9 mouse cellular contexts compared by ENCODE assay signal in genomic region chr17:24559146-24559545, GRCm38 (mm10). TPM values are rescaled to one million over a fixed set of nuclear protein-coding genes. Genes with fewer than 3 reads are reported as not detected.
A peak's percentile ranks its signal among the peaks of the same experiment; 100 is the strongest.
DNase-seq lines count a peak whose midpoint lies in the region; ATAC-seq and TF ChIP-seq lines count a peak whose summit lies in the region.
"Had no signal": no experiment of that assay in that cellular context is flagged by ENCODE, and none has a peak within 500 bp of the region (broad histone marks: within the 10 kb centered on the region; RNA-seq: fewer than 3 reads in every experiment).

No protein-coding gene starts in this region.

- TF ChIP-seq CTCF in spleen, adult 2 months (IDR thresholded peaks at IDR 0.05; ENCODE audit: extremely low read depth, insufficient read depth, insufficient read length, insufficient replicate concordance): no peak

- peaks cover 4% of the 10 kb centered on the region; the same call in 1 of the 2 replicates for H3K4me1 ChIP-seq in spleen, adult 2 months (ENCODE audit: control insufficient read depth, insufficient read depth, insufficient read length)
- H3K4me1 ChIP-seq in heart, embryonic 13.5 days: peaks cover 49% of the 10 kb centered on the region
- peaks cover 14% of the 10 kb centered on the region for H3K4me1 ChIP-seq in midbrain, embryonic 16.5 days (ENCODE audit: control insufficient read depth, insufficient read depth, low read length)

- no peak overlapping the region for H3K4me3 ChIP-seq in spleen, adult 2 months (ENCODE audit: extremely low read depth, insufficient read depth, insufficient read length)
- no peak overlapping the region for H3K4me3 ChIP-seq in heart, embryonic 13.5 days
- no peak overlapping the region for H3K4me3 ChIP-seq in midbrain, embryonic 16.5 days (ENCODE audit: low read depth, low read length)

- 83% methylated on average over 3 of the region's 3 CpGs for WGBS in spleen, adult 2 months
- 57% methylated on average over 3 of the region's 3 CpGs for WGBS in heart, embryonic 13.5 days
- 38% methylated on average over 3 of the region's 3 CpGs for WGBS in midbrain, embryonic 16.5 days

- TF ChIP-seq POLR2A in spleen, adult 2 months (IDR thresholded peaks at IDR 0.05; ENCODE audit: low read depth, low read length): no peak

- 0 out of 2 replicates have a peak overlapping the region, but pooled peaks have one; percentile 25 for H3K9ac ChIP-seq in heart, embryonic 13.5 days
- H3K9ac ChIP-seq in midbrain, embryonic 16.5 days (ENCODE audit: low read depth, low read length): no peak overlapping the region
- H3K9ac ChIP-seq: liver, embryonic 14.5 days had no signal

- no peaks in the 10 kb centered on the region for H3K9me3 ChIP-seq in heart, embryonic 13.5 days
- no peaks in the 10 kb centered on the region for H3K9me3 ChIP-seq in midbrain, embryonic 16.5 days (replicated peaks; ENCODE audit: control insufficient read depth, low read length, poor library complexity, severe bottlenecking)

- H3K4me2 ChIP-seq in heart, embryonic 13.5 days: peak overlapping the region; percentile 23
- no peak overlapping the region for H3K4me2 ChIP-seq in midbrain, embryonic 16.5 days (ENCODE audit: low read length)

- DNase-seq in spleen, adult 2 months (ENCODE audit: low read depth in 1 of 2, low spot score in 2 of 2): no peak
- no peak for DNase-seq in spleen, postnatal 36 days (ENCODE audit: low spot score in 2 of 2)
- DNase-seq in kidney, postnatal 4 days: peak; percentile 29 to 52
- no peak for DNase-seq in embryo, embryonic 10 days (ENCODE audit: low spot score)
- no peak for DNase-seq in urinary bladder, postnatal 10 days (ENCODE audit: low spot score)

- H3K36me3 ChIP-seq in spleen, adult 2 months (ENCODE audit: control insufficient read depth, insufficient read depth, low read length): no peaks in the 10 kb centered on the region
- peaks cover 1% of the 10 kb centered on the region; the same call in 1 of the 2 replicates for H3K36me3 ChIP-seq in heart, embryonic 13.5 days
- H3K36me3 ChIP-seq in midbrain, embryonic 16.5 days (ENCODE audit: control insufficient read depth, insufficient read depth, low read length): peaks cover 2% of the 10 kb centered on the region; the same call in 1 of the 2 replicates

- ATAC-seq in heart, embryonic 13.5 days (ENCODE audit: extremely low read depth, insufficient number of reproducible peaks, low FRiP score, low TSS enrichment): peak; percentile 44; the same call in 1 of the 2 replicates
- ATAC-seq in midbrain, embryonic 16.5 days: 0 out of 2 replicates have a peak, but pooled peaks have one; percentile 32
- no peak for ATAC-seq in cerebellum, adult (ENCODE audit: insufficient number of reproducible peaks, low FRiP score, low TSS enrichment)

- no peaks in the 10 kb centered on the region for H3K27me3 ChIP-seq in spleen, adult 2 months (ENCODE audit: control insufficient read depth, insufficient read depth, low read length)
- H3K27me3 ChIP-seq in heart, embryonic 13.5 days (replicated peaks): no peaks in the 10 kb centered on the region
- H3K27me3 ChIP-seq in midbrain, embryonic 16.5 days (ENCODE audit: control insufficient read depth, insufficient read depth, low read depth, low read length): no peaks in the 10 kb centered on the region

- peak overlapping the region; percentile 51 for H3K27ac ChIP-seq in spleen, adult 2 months (ENCODE audit: insufficient read depth, low read length)
- peak overlapping the region; percentile 75 for H3K27ac ChIP-seq in heart, embryonic 13.5 days (replicated peaks)
- peak overlapping the region; percentile 78 for H3K27ac ChIP-seq in midbrain, embryonic 16.5 days (ENCODE audit: low read length)
- H3K27ac ChIP-seq: liver, embryonic 14.5 days had no signal

RNA-seq across cellular contexts. Expression of gene Pkd1, which starts 9.5 kb away (rescaled TPM):
- polyA plus RNA-seq in spleen, adult 2 months (2012; rRNA removed): 70.8 and 73.9 TPM in 2 replicates
- polyA plus RNA-seq in heart, embryonic 13.5 days (2015; fragmentation: Nextera tagmentation; extraction: Ambion mirVana): 10.9 and 14.2 TPM in 2 replicates
- 20.1 and 22.4 TPM in 2 replicates for polyA plus RNA-seq in midbrain, embryonic 16.5 days (2015; fragmentation: Nextera tagmentation; extraction: Ambion mirVana)

RNA-seq across cellular contexts. Expression of gene Rab26, which starts 25.1 kb away (rescaled TPM):
- polyA plus RNA-seq in spleen, adult 2 months (2012; rRNA removed): 2.2 and 2.5 TPM in 2 replicates
- polyA plus RNA-seq in heart, embryonic 13.5 days (2015; fragmentation: Nextera tagmentation; extraction: Ambion mirVana): 1.0 and 1.4 TPM in 2 replicates
- polyA plus RNA-seq in midbrain, embryonic 16.5 days (2015; fragmentation: Nextera tagmentation; extraction: Ambion mirVana): 9.1 and 14.7 TPM in 2 replicates

RNA-seq across cellular contexts. Expression of gene Traf7, which starts 31.4 kb away (rescaled TPM):
- polyA plus RNA-seq in spleen, adult 2 months (2012; rRNA removed): 182 and 213 TPM in 2 replicates
- polyA plus RNA-seq in heart, embryonic 13.5 days (2015; fragmentation: Nextera tagmentation; extraction: Ambion mirVana): 72.5 and 76.1 TPM in 2 replicates
- polyA plus RNA-seq in midbrain, embryonic 16.5 days (2015; fragmentation: Nextera tagmentation; extraction: Ambion mirVana): 103 and 104 TPM in 2 replicates

Comparison
In these comparisons a context has a peak if more than half of its experiments do, and no peak if none do; other contexts are left out.
1. DNase-seq: peak in kidney, postnatal 4 days (2 of 2); none in spleen, adult 2 months (0 of 2), spleen, postnatal 36 days (0 of 2), embryo, embryonic 10 days (single experiment) and urinary bladder, postnatal 10 days (single experiment).
2. Peak in every context shown above with its lines, with median percentiles within 50 percentile points of each other: H3K27ac ChIP-seq.